In genomic region chr2:101828057-101828643, GRCm38 (mm10) we compare ENCODE assay signal across 7 mouse cellular contexts. TPM values are rescaled to one million over a fixed set of nuclear protein-coding genes. Genes with fewer than 3 reads are reported as not detected.
A peak's percentile ranks its signal among the peaks of the same experiment; 100 is the strongest.
DNase-seq lines count a peak whose midpoint lies in the region; ATAC-seq and TF ChIP-seq lines count a peak whose summit lies in the region.

No protein-coding gene starts in this region.

- peak; percentile 45 for TF ChIP-seq RAD21 in MEL (IDR thresholded peaks at IDR 0.05; ENCODE audit: low read depth, low read length)

- 52% methylated on average over 5 of the region's 5 CpGs for WGBS in kidney, embryonic 16.5 days

- H3K4me3 ChIP-seq in kidney, embryonic 16.5 days (ENCODE audit: low read length): no peak overlapping the region
- H3K4me3 ChIP-seq in MEL (ENCODE audit: control insufficient read depth in 1 of 2, insufficient read depth in 1 of 2, low read depth in 2 of 2, low read length in 2 of 2): no peak overlapping the region
- H3K4me3 ChIP-seq in megakaryocyte, embryonic 14.5 days (replicated peaks): peak overlapping the region; percentile 56

- H3K79me2 ChIP-seq in MEL (ENCODE audit: control insufficient read depth, insufficient read depth, low read length, poor library complexity): no peaks in the 10 kb centered on the region

- peaks cover 40% of the 10 kb centered on the region for H3K4me1 ChIP-seq in kidney, embryonic 16.5 days (ENCODE audit: insufficient read depth, low read length)
- no peaks in the 10 kb centered on the region; a peak in 1 of 4 replicates for H3K4me1 ChIP-seq in MEL (ENCODE audit: control insufficient read depth in 1 of 2, insufficient read depth in 2 of 2, low read length in 2 of 2)
- peaks cover 53% of the 10 kb centered on the region for H3K4me1 ChIP-seq in megakaryocyte, embryonic 14.5 days

- no peak overlapping the region for H3K9ac ChIP-seq in kidney, embryonic 16.5 days (replicated peaks; ENCODE audit: low read length)
- no peak overlapping the region for H3K9ac ChIP-seq in MEL (ENCODE audit: control insufficient read depth, low read depth, low read length, poor library complexity, severe bottlenecking)

- no peaks in the 10 kb centered on the region for H3K27me3 ChIP-seq in kidney, embryonic 16.5 days (ENCODE audit: insufficient read depth, low read length)
- H3K27me3 ChIP-seq in MEL (ENCODE audit: control insufficient read depth in 1 of 2, insufficient read depth in 2 of 2, low read length in 2 of 2): peaks cover 0 to 3% of the 10 kb centered on the region in 2 experiments
- peaks cover 10% of the 10 kb centered on the region for H3K27me3 ChIP-seq in megakaryocyte, embryonic 14.5 days (replicated peaks)

- H3K4me2 ChIP-seq in kidney, embryonic 16.5 days (replicated peaks; ENCODE audit: low read depth, low read length): no peak overlapping the region

- TF ChIP-seq CTCF in MEL (IDR thresholded peaks at IDR 0.05 in 2 of 3, conservative IDR thresholded peaks at IDR 0.05 in 1 of 3; ENCODE audit: control insufficient read depth in 1 of 3, insufficient read depth in 1 of 3, low read depth in 2 of 3, low read length in 3 of 3, poor library complexity in 1 of 3, severe bottlenecking in 1 of 3): peak; percentile 1 to 73 (median 42); a peak in 3 of 6 replicates

- peak overlapping the region; percentile 51 for H3K27ac ChIP-seq in kidney, embryonic 16.5 days (ENCODE audit: low read length)
- H3K27ac ChIP-seq in MEL (ENCODE audit: control insufficient read depth, low read depth, low read length): no peak overlapping the region

- TF ChIP-seq EP300 in MEL (IDR thresholded peaks at IDR 0.05; ENCODE audit: low read depth in 1 of 2, low read length in 2 of 2): no peak

- H3K9me3 ChIP-seq in kidney, embryonic 16.5 days (ENCODE audit: low read length): no peaks in the 10 kb centered on the region
- no peaks in the 10 kb centered on the region for H3K9me3 ChIP-seq in MEL (replicated peaks; ENCODE audit: insufficient read depth, low read length)
- no peaks in the 10 kb centered on the region for H3K9me3 ChIP-seq in megakaryocyte, embryonic 14.5 days

- no peak for TF ChIP-seq POLR2A in MEL (IDR thresholded peaks at IDR 0.05; ENCODE audit: control insufficient read depth in 1 of 2, insufficient read depth in 1 of 2, low read depth in 1 of 2, low read length in 2 of 2, poor library complexity in 1 of 2)

- no peak for DNase-seq in kidney, postnatal 4 days
- peak; percentile 55 for DNase-seq in MEL (ENCODE audit: low read depth, low spot score)
- DNase-seq in c-Kit-positive CD71-positive TER-119-positive erythroid progenitor cells, embryonic 14.5 days (ENCODE audit: low spot score): peak; percentile 8
- DNase-seq in ovary, postnatal 10 days (ENCODE audit: low spot score): no peak

- no peaks in the 10 kb centered on the region for H3K36me3 ChIP-seq in kidney, embryonic 16.5 days (ENCODE audit: insufficient read depth, low read length)
- no peaks in the 10 kb centered on the region for H3K36me3 ChIP-seq in MEL (ENCODE audit: control insufficient read depth in 1 of 2, insufficient read depth in 2 of 2, low read length in 2 of 2)
- H3K36me3 ChIP-seq in megakaryocyte, embryonic 14.5 days (replicated peaks; ENCODE audit: low read length): no peaks in the 10 kb centered on the region

- no peak for ATAC-seq in kidney, embryonic 16.5 days (ENCODE audit: low FRiP score, low TSS enrichment)
- ATAC-seq in frontal cortex, adult (ENCODE audit: low TSS enrichment): no peak; the same call in 1 of the 2 replicates

TF ChIP-seq in MEL, 35 proteins besides CTCF, POLR2A, EP300 and RAD21:
- peak; percentile 71 for TF ChIP-seq SMC3 (IDR thresholded peaks at IDR 0.05; ENCODE audit: low read depth, low read length)
- TF ChIP-seq ZC3H11A (IDR thresholded peaks at IDR 0.05; ENCODE audit: low read depth, low read length): peak; percentile 30
- no peak for TF ChIP-seq USF2 (IDR thresholded peaks at IDR 0.05; ENCODE audit: borderline replicate concordance in 1 of 2, insufficient read depth in 1 of 2, low read depth in 1 of 2, low read length in 2 of 2)

RNA-seq across cellular contexts. Expression of gene Prr5l, which starts 54.7 kb away (rescaled TPM):
- 70.8 and 71.6 TPM in 2 replicates for polyA plus RNA-seq in kidney, embryonic 16.5 days (2015; fragmentation: Nextera tagmentation; extraction: Ambion mirVana)
- 0.04 TPM in 1 of 2 replicates, not detected in the other for total RNA-seq in MEL (2012; rRNA removed)
- polyA plus RNA-seq in MEL (2012; ENCODE audit: insufficient read depth in 1 of 2, insufficient read length in 2 of 2, low read depth in 1 of 2, low replicate concordance in 2 of 2, missing spikeins in 1 of 2): not detected
- 44.1 and 158 TPM in 2 replicates for polyA plus RNA-seq in megakaryocyte, embryonic 14.5 days (2012; ENCODE audit: insufficient read depth, low replicate concordance)

RNA-seq across cellular contexts. Expression of gene Commd9, which starts 57.9 kb away (rescaled TPM):
- 65.3 and 72.6 TPM in 2 replicates for polyA plus RNA-seq in kidney, embryonic 16.5 days (2015; fragmentation: Nextera tagmentation; extraction: Ambion mirVana)
- 50.6 and 62.8 TPM in 2 replicates for total RNA-seq in MEL (2012; rRNA removed)
- 10 to 100 TPM in 1 of 2 experiments, not detected in 1; 57.6 TPM for polyA plus RNA-seq in MEL (2012; ENCODE audit: insufficient read depth in 1 of 2, insufficient read length in 2 of 2, low read depth in 1 of 2, low replicate concordance in 2 of 2, missing spikeins in 1 of 2)
- 49.6 and 63.0 TPM in 2 replicates for polyA plus RNA-seq in megakaryocyte, embryonic 14.5 days (2012; ENCODE audit: insufficient read depth, low replicate concordance)

Comparison
In these comparisons a context has a peak if more than half of its experiments do, and no peak if none do; other contexts are left out.
1. DNase-seq: peak in MEL (single experiment) and c-Kit-positive CD71-positive TER-119-positive erythroid progenitor cells, embryonic 14.5 days (single experiment); none in kidney, postnatal 4 days (0 of 2) and ovary, postnatal 10 days (single experiment).
2. RNA of gene Prr5l, which starts 54.7 kb away (polyA plus RNA-seq): 70.8 to 71.6 TPM in kidney, embryonic 16.5 days and 44.1 to 158 TPM in megakaryocyte, embryonic 14.5 days; not detected in MEL; every median in the first group is over 10 times any median in the second.